ENCODE assay signal across 23 mouse cellular contexts in the genomic region with DNA sequence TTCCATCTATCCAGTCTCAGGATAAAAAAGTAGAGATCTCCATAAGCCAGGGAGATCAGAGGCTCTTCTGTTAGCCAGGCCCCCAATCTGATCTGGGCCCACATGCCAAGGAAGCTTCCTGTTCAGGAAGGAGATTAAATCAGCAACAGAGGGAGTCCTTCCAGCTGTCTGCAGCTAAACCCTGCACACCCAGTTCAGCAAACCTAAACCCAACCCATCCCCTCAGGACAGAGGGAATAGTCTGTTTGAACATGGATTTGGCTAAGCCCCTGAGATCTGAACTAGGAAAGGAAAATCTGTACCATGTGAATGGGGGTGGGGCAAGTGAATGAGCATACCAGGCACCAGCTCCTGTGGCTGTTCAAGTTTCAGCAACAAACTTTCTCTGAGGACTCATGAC.
DNase-seq lines count a peak whose midpoint lies in the region; ATAC-seq lines count a peak whose summit lies in the region.
"Had no signal": no experiment of that assay in that cellular context is flagged by ENCODE, and none has a peak within 500 bp of the region (broad histone marks: within the 10 kb centered on the region; RNA-seq: fewer than 3 reads in every experiment).

No protein-coding gene starts in this region.

- H3K4me3 ChIP-seq in embryonic facial prominence, embryonic 13.5 days, result no peak overlapping the region
- no peak overlapping the region for H3K4me3 ChIP-seq in stomach, embryonic 15.5 days (replicated peaks)
- no peak overlapping the region for H3K4me3 ChIP-seq in hindbrain, embryonic 14.5 days (replicated peaks; ENCODE audit: low read length)
- H3K4me3 ChIP-seq: erythroblast, embryonic 14.5 days; forebrain, embryonic 13.5 days; liver, embryonic 13.5 days had no signal

- H3K9ac ChIP-seq in embryonic facial prominence, embryonic 13.5 days, result no peak overlapping the region
- no peak overlapping the region for H3K9ac ChIP-seq in stomach, embryonic 15.5 days
- no peak overlapping the region for H3K9ac ChIP-seq in hindbrain, embryonic 14.5 days
- H3K9ac ChIP-seq: forebrain, embryonic 13.5 days; liver, embryonic 13.5 days had no signal

- no peaks in the 10 kb centered on the region for H3K27me3 ChIP-seq in embryonic facial prominence, embryonic 13.5 days
- H3K27me3 ChIP-seq in stomach, embryonic 15.5 days (replicated peaks), result no peaks in the 10 kb centered on the region
- no peaks in the 10 kb centered on the region for H3K27me3 ChIP-seq in hindbrain, embryonic 14.5 days (ENCODE audit: control insufficient read depth, insufficient read depth, low read length)
- H3K27me3 ChIP-seq: forebrain, embryonic 13.5 days; liver, embryonic 13.5 days had no signal

- peak overlapping the region; percentile 66 for H3K27ac ChIP-seq in embryonic facial prominence, embryonic 13.5 days
- 0 out of 2 replicates have a peak overlapping the region, but pooled peaks have one; percentile 31 for H3K27ac ChIP-seq in stomach, embryonic 15.5 days
- no peak overlapping the region for H3K27ac ChIP-seq in hindbrain, embryonic 14.5 days
- H3K27ac ChIP-seq: forebrain, embryonic 13.5 days; kidney, postnatal 0 days; liver, embryonic 13.5 days had no signal

- peaks cover 10% of the 10 kb centered on the region for H3K4me1 ChIP-seq in embryonic facial prominence, embryonic 13.5 days
- no peaks in the 10 kb centered on the region for H3K4me1 ChIP-seq in stomach, embryonic 15.5 days
- no peaks in the 10 kb centered on the region; the same call in 1 of the 2 replicates for H3K4me1 ChIP-seq in hindbrain, embryonic 14.5 days (replicated peaks; ENCODE audit: control insufficient read depth, insufficient read depth, low read length)
- H3K4me1 ChIP-seq: forebrain, embryonic 13.5 days; liver, embryonic 13.5 days had no signal

- H3K4me2 ChIP-seq in embryonic facial prominence, embryonic 13.5 days, result no peak overlapping the region
- no peak overlapping the region for H3K4me2 ChIP-seq in stomach, embryonic 15.5 days
- no peak overlapping the region for H3K4me2 ChIP-seq in hindbrain, embryonic 14.5 days (replicated peaks)
- H3K4me2 ChIP-seq: forebrain, embryonic 13.5 days; heart, embryonic 11.5 days; liver, embryonic 13.5 days; midbrain, embryonic 11.5 days had no signal

- peak; percentile 69 for ATAC-seq in embryonic facial prominence, embryonic 13.5 days (ENCODE audit: insufficient number of reproducible peaks, insufficient read depth, low FRiP score, low TSS enrichment, low read depth)
- ATAC-seq in stomach, embryonic 15.5 days (ENCODE audit: insufficient read depth, low FRiP score, low read depth), result peak; percentile 66; the same call in 1 of the 2 replicates
- ATAC-seq in hindbrain, embryonic 14.5 days (ENCODE audit: low FRiP score), result no peak
- ATAC-seq: forebrain, embryonic 13.5 days had no signal

- peak; percentile 14 for DNase-seq in gastrocnemius, postnatal 25 days
- no peak for DNase-seq in gastrocnemius, postnatal 10 days
- peak; percentile 3 for DNase-seq in 3T3-L1 (ENCODE audit: low read depth, low spot score)
- DNase-seq in hindbrain, embryonic 14.5 days (ENCODE audit: low spot score), result no peak
- DNase-seq in layer of hippocampus, adult 18-20 months (ENCODE audit: low spot score in 2 of 2), result no peak
- DNase-seq: adrenal gland, postnatal 25 days; cerebellum, adult 8-10 months; cerebellum, postnatal 36 days; embryo, embryonic 11 days; kidney, adult 2 months; liver, embryonic 13.5 days; lung, adult 2 months; lung, postnatal 14 days; right cerebral cortex, adult 18-20 months; right cerebral cortex, postnatal 4 days; thymus, postnatal 14 days had no signal

- H3K36me3 ChIP-seq in embryonic facial prominence, embryonic 13.5 days, result no peaks in the 10 kb centered on the region
- H3K36me3 ChIP-seq in stomach, embryonic 15.5 days, result no peaks in the 10 kb centered on the region
- H3K36me3 ChIP-seq in hindbrain, embryonic 14.5 days (replicated peaks; ENCODE audit: control insufficient read depth, insufficient read depth), result no peaks in the 10 kb centered on the region
- H3K36me3 ChIP-seq: liver, embryonic 13.5 days had no signal

- peaks cover 4% of the 10 kb centered on the region; the same call in 1 of the 2 replicates for H3K9me3 ChIP-seq in embryonic facial prominence, embryonic 13.5 days
- H3K9me3 ChIP-seq in stomach, embryonic 15.5 days, result no peaks in the 10 kb centered on the region
- no peaks in the 10 kb centered on the region for H3K9me3 ChIP-seq in hindbrain, embryonic 14.5 days (ENCODE audit: control insufficient read depth, low read length)
- H3K9me3 ChIP-seq: forebrain, embryonic 13.5 days; liver, embryonic 13.5 days had no signal

Comparison
In these comparisons a context has a peak if more than half of its experiments do, and no peak if none do; other contexts are left out.
1. DNase-seq: peak in gastrocnemius, postnatal 25 days (single experiment) and 3T3-L1 (single experiment); none in gastrocnemius, postnatal 10 days (single experiment), hindbrain, embryonic 14.5 days (single experiment) and layer of hippocampus, adult 18-20 months (0 of 2).